Mouse (Mus musculus) natural killer cell, adult 2 months (primary cell): ENCODE data around the gene Zcchc8.

ENCODE experiments used
- DNase-seq, 2 experiments: peaks; one replicate each; pipeline ENCODE4 v3.0.0; 2022; ENCODE audit warnings: low spot score in 2 of 2

The Zcchc8 gene

DNA sequence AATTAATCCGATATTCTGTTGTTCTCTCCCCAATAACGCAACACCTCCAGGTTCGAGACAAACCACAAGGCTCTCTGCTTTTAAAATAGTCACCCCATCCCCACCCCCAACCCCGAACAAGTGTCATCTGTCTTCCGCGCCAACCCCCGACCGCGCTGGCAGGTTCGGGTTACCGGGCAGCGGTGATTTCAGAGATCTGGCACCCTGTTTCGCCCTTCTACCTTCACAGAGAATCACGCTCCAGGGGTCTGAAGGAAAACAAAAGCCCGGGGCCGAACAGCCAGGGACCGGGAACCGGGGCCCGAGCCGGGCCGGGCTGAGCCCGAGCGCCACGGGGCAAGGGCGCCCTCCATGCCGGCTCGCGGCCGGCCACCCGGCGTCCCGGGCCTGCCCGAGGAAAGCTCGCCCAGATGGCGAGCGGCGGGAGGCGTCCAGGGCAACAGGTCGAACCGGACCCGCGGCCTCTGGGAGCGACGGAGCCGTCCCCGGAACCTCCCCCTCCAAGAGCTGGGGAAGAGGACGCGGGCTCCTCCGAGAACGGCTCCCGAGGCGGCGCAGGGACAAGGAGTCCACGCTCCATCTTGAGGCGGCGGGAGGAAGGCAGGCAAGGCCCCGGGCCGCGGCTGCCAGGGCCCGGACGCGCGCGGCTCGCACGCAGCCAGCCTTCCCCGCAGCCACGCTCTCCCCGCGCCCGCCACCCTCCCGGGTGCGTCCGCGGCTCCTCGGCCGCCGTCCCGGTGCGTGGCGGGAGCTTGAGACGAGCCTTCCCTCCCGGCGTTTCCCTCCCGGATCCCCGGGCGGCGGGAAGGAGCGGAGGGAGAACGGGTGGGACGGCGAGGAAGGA, 37.3 kb downstream of the Zcchc8 start:
- DNase-seq = peak; percentile 18 to 29

GRCm38 (mm10) chr5:123683043-123683376, 37.9 kb downstream of the Zcchc8 start:
- no peak for DNase-seq

GRCm38 (mm10) chr5:123682372-123682771, 38.5 kb downstream of the Zcchc8 start:
- no peak for DNase-seq

DNA sequence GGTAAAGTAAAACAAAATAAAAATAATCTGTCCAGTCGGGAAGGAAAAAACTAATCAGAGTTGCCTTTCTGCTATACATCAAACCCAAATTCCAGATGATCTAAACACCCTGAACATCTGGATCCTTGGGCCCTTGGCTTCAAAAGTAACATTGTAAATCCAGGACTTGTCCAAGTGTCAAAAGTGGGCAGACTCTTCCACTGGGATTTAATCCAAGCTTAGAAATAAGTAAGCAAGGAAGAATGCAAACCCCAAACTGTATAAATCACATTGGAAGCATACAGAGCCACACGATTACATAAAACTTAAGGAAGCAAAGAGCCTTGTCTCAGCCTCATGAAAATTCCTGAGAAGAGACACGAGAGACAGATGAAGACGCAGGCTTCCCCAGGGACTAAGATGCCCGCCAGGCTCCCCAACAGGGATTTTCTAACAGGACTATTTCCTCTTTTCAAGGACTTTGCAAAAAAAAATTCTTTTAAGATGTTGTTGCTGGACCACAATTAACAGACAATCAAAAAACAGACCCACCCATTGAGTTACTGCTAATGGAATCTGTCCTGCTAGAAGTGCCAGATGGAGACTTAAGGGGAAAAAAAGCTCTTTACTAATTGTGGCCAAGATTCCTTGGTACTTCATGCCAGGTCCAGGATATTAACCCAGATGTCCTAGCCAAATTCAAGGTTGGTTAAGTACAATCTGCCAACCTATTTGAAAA, 41.2 kb downstream of the Zcchc8 start:
- DNase-seq = no peak

- DNase-seq = no peak
These were observed 41.8 kb downstream of the Zcchc8 start for GRCm38 (mm10) chr5:123679106-123679505.

DNA sequence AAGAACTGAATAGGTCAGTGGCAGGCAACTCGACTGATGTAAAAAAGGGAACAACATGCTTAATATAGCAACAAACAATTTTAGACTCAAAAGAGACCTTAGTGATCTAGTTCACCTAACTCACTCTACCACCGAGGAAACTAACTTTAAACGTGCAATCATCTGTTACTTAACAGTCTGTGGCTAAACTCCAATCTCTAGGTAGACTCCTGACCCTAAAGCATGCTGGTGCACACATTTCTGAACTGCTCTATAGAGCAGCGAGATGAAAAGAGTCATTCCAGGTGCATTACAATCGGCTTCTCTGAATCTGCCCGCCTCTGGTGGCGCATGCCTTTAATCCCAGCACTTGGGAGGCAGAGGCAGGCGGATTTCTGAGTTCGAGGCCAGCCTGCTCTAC, 45.2 kb downstream of the Zcchc8 start:
- DNase-seq = no peak

- DNase-seq = no peak
These were observed 45.7 kb downstream of the Zcchc8 start for GRCm38 (mm10) chr5:123675221-123675620.

DNA sequence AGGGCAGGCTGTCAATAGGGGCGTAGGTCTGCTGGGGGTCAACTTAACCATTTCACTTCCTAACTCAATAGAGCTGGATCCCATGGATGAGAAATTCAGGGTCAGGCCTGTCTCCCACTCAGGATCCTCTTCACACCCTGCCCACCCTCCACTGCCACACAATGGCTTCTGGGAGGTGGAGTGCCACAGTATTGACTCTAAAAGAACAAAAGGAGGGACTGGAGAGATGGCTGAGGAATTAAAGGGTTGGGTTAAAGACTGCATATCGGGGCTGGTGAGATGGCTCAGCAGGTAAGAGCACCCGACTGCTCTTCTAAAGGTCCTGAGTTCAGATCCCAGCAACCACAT, 49.5 kb downstream of the Zcchc8 start:
- DNase-seq = no peak

- peak in 1 of 2 experiments; percentile 10 for DNase-seq
These were observed 50.0 kb downstream of the Zcchc8 start for GRCm38 (mm10) chr5:123670800-123671472.

- no peak for DNase-seq
These were observed 50.7 kb downstream of the Zcchc8 start for GRCm38 (mm10) chr5:123669991-123670799.

GRCm38 (mm10) chr5:123667915-123668314, 53.0 kb downstream of the Zcchc8 start:
- no peak for DNase-seq

DNA sequence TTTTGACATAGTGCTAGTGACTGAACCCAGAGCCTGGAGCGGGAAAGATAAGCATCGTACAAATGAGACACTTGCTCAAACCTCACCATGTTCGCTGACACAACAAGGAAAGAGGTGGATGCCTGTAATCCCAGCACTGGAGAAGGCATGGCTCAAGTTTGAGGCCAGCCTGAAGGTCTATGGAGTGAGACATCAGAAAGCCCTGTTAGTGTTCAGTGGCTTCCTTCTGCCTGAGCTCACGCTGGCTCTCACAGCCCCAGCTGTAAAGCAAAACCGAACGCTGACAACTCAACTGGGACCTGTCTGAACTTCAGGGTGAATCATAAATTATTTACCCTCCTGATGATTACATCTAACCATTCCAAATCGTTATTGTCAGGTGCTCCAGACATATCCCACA, 54.9 kb downstream of the Zcchc8 start:
- no peak for DNase-seq

- no peak for DNase-seq
These were observed 56.6 kb downstream of the Zcchc8 start for GRCm38 (mm10) chr5:123664329-123664728.

DNA sequence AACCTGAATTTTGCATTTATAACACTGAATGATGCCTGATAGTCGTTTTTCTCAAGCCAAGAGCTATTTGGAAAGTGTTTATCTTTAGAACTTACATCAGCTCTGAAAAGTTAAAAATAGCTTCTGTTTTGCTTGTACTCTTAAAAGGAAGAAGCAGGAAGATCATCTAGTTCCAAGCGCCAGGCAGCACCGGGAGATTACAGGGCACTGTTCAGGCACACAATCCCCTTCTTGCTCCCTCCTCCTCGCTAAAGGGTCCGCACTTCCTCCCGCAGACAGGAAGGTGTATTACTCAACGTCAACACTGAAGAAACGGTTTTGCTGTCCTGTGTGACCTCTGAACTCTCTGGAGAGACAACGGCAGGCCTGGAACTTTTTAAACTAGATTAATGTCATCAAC, 58.8 kb downstream of the Zcchc8 start:
- no peak for DNase-seq

GRCm38 (mm10) chr5:123661602-123662001, 59.3 kb downstream of the Zcchc8 start:
- DNase-seq = no peak

DNA sequence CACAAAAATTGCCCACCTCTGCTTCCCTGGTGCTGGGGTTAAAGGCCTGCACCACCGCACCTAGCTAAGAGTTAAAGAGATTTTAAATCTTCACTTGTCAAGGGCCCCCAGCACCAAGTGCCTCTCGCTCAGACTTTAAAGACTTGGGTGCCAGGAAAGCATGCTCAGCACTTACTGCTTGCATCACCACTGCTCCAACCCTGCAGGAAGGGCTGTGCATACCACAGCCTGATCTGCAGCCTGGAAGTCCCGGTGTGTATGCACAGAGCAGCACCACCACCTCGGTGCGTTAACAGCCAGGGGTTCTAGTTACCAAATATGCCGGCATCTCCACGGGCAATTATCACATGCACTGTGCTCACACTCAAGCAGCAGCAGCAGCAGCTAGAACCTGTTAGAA, 63.2 kb downstream of the Zcchc8 start:
- DNase-seq = no peak

DNA sequence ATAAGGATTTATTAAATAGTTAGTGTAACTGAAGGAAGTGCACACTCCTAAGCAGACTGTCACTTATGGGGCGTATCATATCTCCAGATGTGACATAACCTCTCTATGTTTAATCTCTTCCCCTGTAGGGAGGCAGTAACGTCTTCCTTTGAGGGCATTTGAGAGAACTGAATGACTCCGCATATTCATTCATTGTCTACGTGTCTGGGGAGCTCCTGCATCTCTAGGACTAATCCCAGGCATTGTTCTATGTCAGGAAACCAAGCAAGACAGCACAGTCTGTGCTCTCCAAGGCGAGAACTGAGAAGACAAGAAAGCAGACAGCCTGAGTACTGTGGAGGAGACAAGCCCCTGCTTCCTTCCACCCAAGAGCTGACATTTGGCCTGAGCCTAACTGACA, 66.0 kb downstream of the Zcchc8 start:
- no peak for DNase-seq

DNA sequence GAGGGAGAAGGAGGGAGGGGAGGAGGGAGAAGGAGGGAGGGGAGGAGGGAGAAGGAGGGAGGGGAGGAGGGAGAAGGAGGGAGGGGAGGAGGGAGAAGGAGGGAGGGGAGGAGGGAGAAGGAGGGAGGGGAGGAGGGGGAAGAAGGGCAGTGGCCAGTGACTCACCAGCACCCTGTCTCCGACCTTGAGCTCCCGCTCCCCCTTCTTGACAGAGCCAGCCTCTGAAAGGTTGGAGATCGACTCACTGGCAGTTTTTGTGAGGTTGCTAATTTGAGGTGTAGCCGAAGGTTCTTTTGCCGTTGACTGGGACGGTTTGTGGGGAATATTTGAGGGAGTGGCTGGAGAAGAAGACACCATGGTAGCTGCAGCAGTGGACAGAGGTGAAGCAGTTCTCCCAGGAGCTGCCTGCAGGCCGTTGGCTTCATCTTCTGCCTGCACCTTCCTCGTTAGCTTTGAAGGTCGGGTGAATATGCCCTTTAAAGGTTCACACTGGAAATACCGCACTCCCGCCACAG, 67.6 kb downstream of the Zcchc8 start:
- DNase-seq = no peak

DNA sequence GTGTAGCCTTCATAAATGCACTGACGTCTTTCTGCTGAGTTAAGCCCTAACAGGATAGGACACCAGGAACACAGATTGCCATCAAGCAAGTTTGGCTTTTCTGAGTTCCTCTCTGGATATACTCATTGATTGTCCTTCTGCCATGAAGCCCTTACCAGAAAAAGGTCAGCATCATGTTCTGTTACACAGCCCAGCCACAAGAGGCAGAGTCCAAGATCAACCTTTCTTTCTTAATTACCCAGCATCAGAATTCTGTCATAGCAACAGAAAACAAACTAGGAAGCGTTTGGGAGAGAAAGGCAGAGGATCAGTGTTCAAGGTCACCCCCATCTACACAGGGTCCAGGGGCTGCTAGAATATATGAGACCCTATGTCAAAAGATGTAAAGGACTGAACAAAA, 70.1 kb downstream of the Zcchc8 start:
- DNase-seq = no peak
